19 mouse cellular contexts compared by ENCODE assay signal in the genomic region with DNA sequence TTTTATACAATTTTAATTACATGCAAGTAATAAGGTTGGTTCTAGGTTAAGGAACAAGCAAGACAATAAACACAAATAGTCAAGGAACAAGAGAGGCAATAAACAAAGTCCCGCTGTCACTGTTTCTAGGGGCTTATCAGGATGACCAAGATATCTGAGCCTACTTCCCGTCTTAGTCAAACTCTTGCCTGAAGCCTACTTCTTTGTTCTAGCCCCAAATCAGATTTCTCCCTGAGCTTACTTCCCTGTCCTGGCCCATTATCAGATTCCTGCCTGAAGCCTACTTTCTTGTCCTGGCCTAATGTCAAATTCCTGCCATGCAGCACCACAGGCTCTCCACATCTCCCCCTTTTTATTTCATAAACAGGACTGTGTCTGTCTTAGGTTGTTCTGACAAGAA. TPM values are rescaled to one million over a fixed set of nuclear protein-coding genes. Genes with fewer than 3 reads are reported as not detected.
DNase-seq lines count a peak whose midpoint lies in the region; TF ChIP-seq lines count a peak whose summit lies in the region.
"Had no signal": no experiment of that assay in that cellular context is flagged by ENCODE, and none has a peak within 500 bp of the region (broad histone marks: within the 10 kb centered on the region; RNA-seq: fewer than 3 reads in every experiment).

No protein-coding gene starts in this region.

- no peak for TF ChIP-seq POLR2A in MEL (IDR thresholded peaks at IDR 0.05; ENCODE audit: control insufficient read depth in 1 of 2, insufficient read depth in 1 of 2, low read depth in 1 of 2, low read length in 2 of 2, poor library complexity in 1 of 2)

- peaks cover 0 to 6% of the 10 kb centered on the region in 2 experiments; a peak in 2 of 4 replicates for H3K36me3 ChIP-seq in MEL (ENCODE audit: control insufficient read depth in 1 of 2, insufficient read depth in 2 of 2, low read length in 2 of 2)
- H3K36me3 ChIP-seq: G1E had no signal

- intact Hi-C loops in heart, postnatal 14 days (cut with DNase I), result no loop called here

- H3K9me3 ChIP-seq in MEL (replicated peaks; ENCODE audit: insufficient read depth, low read length), result no peaks in the 10 kb centered on the region
- H3K9me3 ChIP-seq: G1E had no signal

- TF ChIP-seq RAD21 in MEL (IDR thresholded peaks at IDR 0.05; ENCODE audit: low read depth, low read length), result no peak

- DNase-seq in MEL (ENCODE audit: low read depth, low spot score) (peak; percentile 47), MEL-GATA-1-ER (ENCODE audit: extremely low read depth, low read depth) (peak; percentile 26)
- no peak for DNase-seq in heart, postnatal 14 days
- no peak for DNase-seq in right cerebral cortex, postnatal 36 days (ENCODE audit: low spot score in 2 of 2)
- DNase-seq: adrenal gland, adult 2 months; adrenal gland, adult 8-10 months; adrenal gland, postnatal 10 days; adrenal gland, postnatal 14 days; adrenal gland, postnatal 25 days; adrenal gland, postnatal 36 days; B cell, adult 2 months; cerebellum, adult 11 months; cerebellum, adult 11-12 months; cerebellum, adult 18-20 months; cerebellum, adult 2 months; cerebellum, adult 8-10 months had no signal

- H3K79me2 ChIP-seq in MEL (ENCODE audit: control insufficient read depth, insufficient read depth, low read length, poor library complexity), result no peaks in the 10 kb centered on the region

- H3K4me1 ChIP-seq in MEL (ENCODE audit: control insufficient read depth in 1 of 2, insufficient read depth in 2 of 2, low read length in 2 of 2), result peaks cover 2 to 4% of the 10 kb centered on the region in 2 experiments; a peak in 2 of 4 replicates

- no peak overlapping the region for H3K27ac ChIP-seq in MEL (ENCODE audit: control insufficient read depth, low read depth, low read length)

- no peak overlapping the region for H3K4me3 ChIP-seq in MEL (ENCODE audit: control insufficient read depth in 1 of 2, insufficient read depth in 1 of 2, low read depth in 2 of 2, low read length in 2 of 2)

- H3K9ac ChIP-seq in MEL (ENCODE audit: control insufficient read depth, low read depth, low read length, poor library complexity, severe bottlenecking), result no peak overlapping the region

- no peaks in the 10 kb centered on the region for H3K27me3 ChIP-seq in MEL (ENCODE audit: control insufficient read depth in 1 of 2, insufficient read depth in 2 of 2, low read length in 2 of 2)
- H3K27me3 ChIP-seq: CH12.LX, Patski had no signal

- no peak for TF ChIP-seq CTCF in MEL (IDR thresholded peaks at IDR 0.05 in 2 of 3, conservative IDR thresholded peaks at IDR 0.05 in 1 of 3; ENCODE audit: control insufficient read depth in 1 of 3, insufficient read depth in 1 of 3, low read depth in 2 of 3, low read length in 3 of 3, poor library complexity in 1 of 3, severe bottlenecking in 1 of 3)

- peak; percentile 32 to 86; a peak in 3 of 4 replicates for TF ChIP-seq EP300 in MEL (IDR thresholded peaks at IDR 0.05; ENCODE audit: low read depth in 1 of 2, low read length in 2 of 2)

TF ChIP-seq in MEL, 35 proteins besides CTCF, POLR2A, EP300 and RAD21:
- TF ChIP-seq BHLHE40 (IDR thresholded peaks at IDR 0.05; ENCODE audit: borderline replicate concordance, low read depth, low read length), result no peak
- no peak for TF ChIP-seq USF1 (IDR thresholded peaks at IDR 0.05; ENCODE audit: low read depth, low read length)
- no peak for TF ChIP-seq CHD2 (IDR thresholded peaks at IDR 0.05; ENCODE audit: low read length)
- no peak for TF ChIP-seq TAL1 (IDR thresholded peaks at IDR 0.05; ENCODE audit: low read length)
- TF ChIP-seq GABPA (IDR thresholded peaks at IDR 0.05; ENCODE audit: low read depth, low read length), result no peak
- no peak for TF ChIP-seq MYB (IDR thresholded peaks at IDR 0.05; ENCODE audit: low read depth, low read length)
- no peak for TF ChIP-seq NELFE (IDR thresholded peaks at IDR 0.05; ENCODE audit: low read depth, low read length)
- TF ChIP-seq GATA1 (IDR thresholded peaks at IDR 0.05; ENCODE audit: low read depth, low read length), result peak; percentile 78
- no peak for TF ChIP-seq NRF1 (IDR thresholded peaks at IDR 0.05; ENCODE audit: insufficient read depth, low read depth, low read length, poor library complexity, severe bottlenecking)
- peak; percentile 80 for TF ChIP-seq RCOR1 (IDR thresholded peaks at IDR 0.05; ENCODE audit: low read depth, low read length)
- no peak for TF ChIP-seq ZKSCAN1 (IDR thresholded peaks at IDR 0.05; ENCODE audit: low read depth, low read length)

RNA-seq across cellular contexts. Expression of a gene that starts 19.9 kb away (rescaled TPM):
- total RNA-seq in MEL (2012; rRNA removed), result 7.6 and 8.8 TPM in 2 replicates
- 10 to 100 TPM in 1 of 2 experiments, not detected in 1; 11.4 TPM for polyA plus RNA-seq in MEL (2012; ENCODE audit: insufficient read depth in 1 of 2, insufficient read length in 2 of 2, low read depth in 1 of 2, low replicate concordance in 2 of 2, missing spikeins in 1 of 2)
- total RNA-seq in heart, postnatal 14 days (2021), result 1 to 10 TPM; 7.1 to 7.6 TPM

Comparison
In these comparisons a context has a peak if more than half of its experiments do, and no peak if none do; other contexts are left out.
1. DNase-seq: peak in MEL (single experiment) and MEL-GATA-1-ER (single experiment); none in heart, postnatal 14 days (0 of 2) and right cerebral cortex, postnatal 36 days (0 of 2).